Mouse (Mus musculus): Measurements from ENCODE around the gene Atg2b.
A peak's percentile ranks its signal among the peaks of the same experiment; 100 is the strongest.

Atg2b gene

GRCm38 (mm10) chr12:105685001-105685691 lies at the start of gene Atg2b:
Gene Atg2b, minus strand, starts transcription at chr12:105685211.
- peak; percentile 97 to 98 for DNase-seq

DNA sequence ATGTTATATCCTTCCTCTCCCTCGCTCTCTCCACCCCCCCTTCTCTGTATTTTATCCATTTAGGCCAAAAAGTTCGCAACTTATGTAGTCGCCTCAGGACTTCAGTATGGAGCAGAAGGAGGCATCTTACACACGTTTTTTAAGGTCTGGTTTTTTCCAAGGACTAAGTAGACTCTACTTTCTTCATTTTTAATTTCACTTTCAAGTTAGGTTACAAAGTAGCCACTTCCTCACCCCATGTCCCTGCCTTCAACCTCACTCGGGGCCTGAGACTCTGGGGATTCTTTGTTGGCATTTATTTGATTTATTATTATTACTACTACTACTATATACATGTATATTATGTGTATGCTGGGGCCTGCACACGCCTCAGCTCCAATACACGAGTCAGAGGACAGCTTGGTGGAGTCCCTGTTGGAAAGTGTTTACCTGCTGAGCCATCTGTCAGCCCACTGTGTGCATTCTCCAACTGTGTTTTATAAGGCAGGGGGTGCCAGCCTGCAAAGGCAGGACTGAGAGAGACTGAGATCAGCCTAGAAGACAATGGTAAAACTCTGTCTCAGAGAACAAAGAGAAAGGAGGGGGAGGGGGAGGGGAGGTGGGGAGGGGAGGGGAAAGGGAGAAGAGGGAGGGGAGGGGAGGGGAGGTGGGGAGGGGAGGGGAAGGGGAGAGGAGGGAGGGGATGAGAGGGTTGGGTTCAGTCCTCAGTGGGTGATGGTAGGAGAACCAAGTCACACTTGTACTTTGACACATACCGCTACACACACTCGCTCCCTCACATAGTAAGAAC lies 48.6 kb upstream of the Atg2b start:
- no peak for DNase-seq

DNA sequence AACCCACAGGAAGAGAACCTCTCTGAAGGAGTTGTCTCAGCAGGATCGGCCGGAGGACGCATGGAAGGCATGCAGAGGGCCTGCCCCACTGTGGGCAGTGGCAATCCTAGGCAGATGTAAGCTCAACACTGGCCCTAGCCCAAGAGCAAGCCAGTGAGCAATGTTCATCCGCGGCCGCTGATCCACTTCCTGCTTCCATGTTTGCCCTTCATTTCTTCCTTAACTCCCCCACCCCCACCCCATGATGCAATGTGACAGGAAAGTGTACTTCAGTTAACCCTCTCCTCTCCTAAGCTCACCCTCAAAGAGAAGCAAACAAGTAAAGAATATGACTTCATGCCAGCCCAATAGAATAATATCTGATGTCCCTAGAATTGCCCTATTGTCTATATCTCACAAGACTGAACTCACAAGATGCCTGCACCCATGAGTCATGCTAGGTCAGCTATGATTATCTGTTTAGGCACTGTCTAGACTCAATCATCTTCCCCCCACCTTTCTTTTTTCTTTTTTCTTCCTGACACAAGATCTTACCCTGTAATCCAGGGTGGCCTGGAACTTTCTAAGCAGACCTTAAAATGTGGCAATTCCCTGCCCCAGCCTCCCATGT lies 45.9 kb upstream of the Atg2b start:
- DNase-seq: no peak

- DNase-seq: peak in 1 of 2 experiments; percentile 53
Measured at GRCm38 (mm10) chr12:105727964-105728363, 43.0 kb upstream of the Atg2b start.

- DNase-seq: no peak
Measured at GRCm38 (mm10) chr12:105727268-105727667, 42.3 kb upstream of the Atg2b start.

DNA sequence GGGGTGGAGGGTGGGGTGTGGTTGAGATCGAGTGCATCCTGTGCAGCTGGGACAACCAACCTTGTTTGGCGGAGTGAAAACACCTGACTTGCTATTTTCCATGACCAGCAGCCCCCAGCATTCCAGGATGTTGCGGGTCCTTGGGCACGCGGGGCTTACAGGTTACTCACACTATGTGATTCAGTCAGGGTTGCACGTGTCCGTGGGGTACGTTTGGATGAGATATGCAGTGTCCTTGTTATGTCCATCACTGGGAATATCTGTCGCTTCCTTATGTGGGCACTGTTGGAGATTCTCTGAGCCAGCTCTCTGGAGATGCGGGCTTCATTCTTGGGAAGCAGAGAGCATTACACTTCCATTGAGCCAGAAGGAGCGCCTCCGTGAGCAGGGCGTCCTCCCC lies 40.7 kb upstream of the Atg2b start:
- DNase-seq: no peak

GRCm38 (mm10) chr12:105724616-105725015 lies 39.6 kb upstream of the Atg2b start:
- no peak for DNase-seq

DNA sequence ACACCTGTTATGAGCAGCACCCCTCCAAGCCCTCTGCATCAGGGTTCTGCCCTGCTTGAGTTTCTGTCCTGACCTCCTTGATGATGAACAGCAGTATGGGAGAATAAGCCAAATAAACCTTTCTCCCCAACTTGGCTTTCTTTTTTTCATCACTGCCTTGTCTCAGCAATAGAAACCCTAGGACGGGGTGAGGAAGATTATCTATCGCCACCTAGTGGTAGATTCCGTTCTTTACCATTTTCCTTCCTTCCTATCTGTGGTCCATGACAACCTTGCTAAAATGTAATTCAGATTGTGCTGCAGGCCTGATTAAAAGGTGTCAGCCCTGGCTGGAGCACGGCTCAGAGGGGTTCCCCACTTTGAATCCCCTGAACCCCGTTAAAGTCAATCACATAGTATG lies 37.6 kb upstream of the Atg2b start:
- no peak for DNase-seq

GRCm38 (mm10) chr12:105721452-105722132 lies 36.6 kb upstream of the Atg2b start:
- no peak for DNase-seq

- no peak for DNase-seq
Measured at GRCm38 (mm10) chr12:105720196-105720595, 35.2 kb upstream of the Atg2b start.

GRCm38 (mm10) chr12:105718616-105719015 lies 33.6 kb upstream of the Atg2b start:
- DNase-seq: peak; percentile 41 to 57

- peak; percentile 81 to 89 for DNase-seq
Measured at GRCm38 (mm10) chr12:105705799-105706487, 20.9 kb upstream of the Atg2b start, which contains the start of gene Ak7. Gene Ak7, plus strand, starts transcription at chr12:105705976.

DNA sequence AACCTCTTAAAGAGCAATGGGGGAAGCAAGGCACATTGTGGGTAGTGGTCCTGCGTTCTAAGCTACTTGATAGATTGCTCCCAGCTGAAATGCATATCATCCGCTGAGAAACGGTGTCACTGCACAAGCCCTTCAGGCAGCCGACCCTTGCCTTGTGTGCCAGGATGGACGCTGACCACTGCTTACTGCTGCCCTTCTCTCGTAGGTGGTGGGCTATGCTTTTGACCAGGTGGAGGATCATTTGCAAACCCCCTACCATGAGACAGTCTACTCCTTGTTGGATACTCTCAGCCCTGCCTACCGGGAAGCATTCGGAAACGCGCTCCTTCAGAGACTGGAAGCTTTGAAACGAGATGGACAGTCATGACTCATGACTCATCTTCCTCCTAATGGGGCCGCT lies 15.4 kb upstream of the Atg2b start:
- DNase-seq: no peak

DNA sequence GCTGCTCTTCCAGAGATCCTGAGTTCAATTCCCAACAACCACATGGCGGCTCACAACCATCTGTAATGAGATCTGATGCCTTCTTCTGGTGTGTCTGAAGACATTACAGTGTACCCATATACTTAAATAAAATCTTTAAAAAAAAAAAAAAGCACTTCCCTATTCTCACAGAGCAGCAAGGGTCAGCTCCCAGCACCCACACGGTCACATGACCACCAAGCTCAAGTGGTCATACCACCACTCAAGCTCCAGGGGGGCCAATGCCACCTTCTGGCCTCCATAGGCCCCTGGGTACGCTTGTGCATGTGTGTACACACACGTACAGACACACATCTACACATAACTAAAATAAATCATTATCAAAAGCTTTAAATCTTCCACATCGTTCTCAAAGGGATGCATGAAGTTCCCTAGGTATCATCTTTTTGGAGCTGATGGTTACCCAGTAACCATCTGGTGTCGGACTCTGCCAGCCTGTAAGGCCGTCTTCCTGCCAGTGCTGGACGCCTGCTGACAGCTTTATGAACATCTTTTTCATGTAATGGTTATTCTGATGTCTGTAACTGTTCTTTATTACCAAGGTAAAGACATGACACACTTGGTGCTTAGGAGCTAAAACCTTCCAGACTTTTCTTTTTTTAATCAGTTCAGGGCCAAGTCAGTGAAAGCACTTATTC lies 12.2 kb upstream of the Atg2b start:
- DNase-seq: no peak

DNA sequence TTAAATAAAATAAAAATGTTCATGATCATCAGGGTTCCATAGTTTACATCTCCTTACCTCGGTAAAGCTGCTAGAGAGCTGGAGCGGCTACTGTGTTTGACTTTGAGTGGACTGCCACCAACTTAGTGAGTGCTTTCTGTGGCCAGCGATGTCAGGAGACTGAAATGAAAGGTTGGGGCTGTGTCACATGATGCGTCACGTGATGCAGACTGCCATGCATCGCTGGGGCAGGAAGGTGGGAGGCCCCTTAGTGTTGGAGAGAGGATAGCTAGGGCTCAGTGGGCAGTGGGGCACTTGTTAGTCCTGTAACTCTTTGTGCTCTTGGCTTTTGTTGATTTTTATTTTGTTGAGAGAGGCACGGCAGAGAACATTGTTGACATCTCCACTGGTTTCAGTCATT lies 10.8 kb upstream of the Atg2b start:
- no peak for DNase-seq

- DNase-seq: no peak
Measured at GRCm38 (mm10) chr12:105694021-105694420, 9.0 kb upstream of the Atg2b start.

- DNase-seq: no peak
Measured at GRCm38 (mm10) chr12:105689435-105689834, 4.4 kb upstream of the Atg2b start.

- DNase-seq: no peak
Measured at GRCm38 (mm10) chr12:105688546-105688945, 3.5 kb upstream of the Atg2b start.

- DNase-seq: peak in 1 of 2 experiments; percentile 6
Measured at GRCm38 (mm10) chr12:105687416-105687815, 2.4 kb upstream of the Atg2b start.

DNA sequence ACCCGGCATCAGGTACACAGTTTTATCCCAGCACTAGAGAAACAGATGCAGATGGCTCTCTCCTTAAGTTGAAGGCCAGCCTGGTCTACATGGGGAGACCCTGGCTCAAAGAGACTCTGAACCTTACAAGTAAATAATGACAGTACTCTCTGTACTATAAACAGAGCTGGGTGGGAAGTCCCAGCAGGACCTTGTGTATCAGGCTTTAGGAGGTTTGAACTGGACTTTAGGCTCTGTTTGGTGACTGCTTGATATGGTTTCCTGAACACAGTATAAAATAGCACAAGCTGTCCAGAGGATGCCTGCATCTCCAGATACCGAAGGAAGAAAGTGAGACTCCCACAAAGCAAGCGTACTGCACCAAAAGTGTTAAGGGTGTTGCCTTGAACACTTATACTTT lies 1.8 kb upstream of the Atg2b start:
- DNase-seq: no peak

- peak; percentile 47 to 75 for DNase-seq
Measured at GRCm38 (mm10) chr12:105683933-105684901, 794 bp downstream of the Atg2b start, which contains the start of gene Gskip. Gene Gskip, plus strand, starts transcription at chr12:105684829.
